ENCODE assay signal across 9 mouse cellular contexts in the genomic region with DNA sequence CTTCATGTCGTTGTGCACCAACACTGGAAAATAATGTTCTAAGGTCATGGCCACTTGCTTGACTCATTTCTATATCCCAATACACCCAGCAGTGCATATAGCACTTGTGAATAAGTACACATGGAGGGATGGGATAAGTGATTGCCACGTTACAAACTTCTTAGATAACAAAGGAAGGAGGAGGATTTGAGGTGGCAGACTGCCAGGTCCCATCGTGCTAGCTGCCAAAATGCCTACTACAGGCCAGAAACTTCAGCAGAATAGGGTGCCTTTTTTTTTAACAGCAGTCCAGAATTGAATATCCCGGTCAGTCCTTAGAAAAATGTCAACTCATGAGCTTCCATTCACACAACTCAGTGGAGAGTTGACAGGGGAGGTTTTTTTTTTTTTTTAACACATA.
DNase-seq lines count a peak whose midpoint lies in the region.
"Had no signal": no experiment of that assay in that cellular context is flagged by ENCODE, and none has a peak within 500 bp of the region (broad histone marks: within the 10 kb centered on the region; RNA-seq: fewer than 3 reads in every experiment).

No protein-coding gene starts in this region.

- DNase-seq in cerebellum, adult 18-20 months = peak; percentile 7 to 22
- DNase-seq in cerebellum, adult 11 months = no peak
- peak; percentile 24 for DNase-seq in layer of hippocampus, adult 11-12 months (ENCODE audit: low spot score)
- no peak for DNase-seq in layer of hippocampus, postnatal 25 days (ENCODE audit: extremely low spot score in 1 of 2, low spot score in 1 of 2)
- peak; percentile 70 for DNase-seq in adipocyte (ENCODE audit: low spot score)
- DNase-seq in lung, postnatal 14 days = peak; percentile 53
- no peak for DNase-seq in embryo, embryonic 11 days
- no peak for DNase-seq in gastrocnemius, postnatal 14 days
- DNase-seq: spleen, adult 18-20 months had no signal

- intact Hi-C loops in gastrocnemius, postnatal 14 days (cut with DNase I; ENCODE audit: low total_unique reads) = no loop called here

Comparison
In these comparisons a context has a peak if more than half of its experiments do, and no peak if none do; other contexts are left out.
1. DNase-seq: peak in cerebellum, adult 18-20 months (2 of 2), layer of hippocampus, adult 11-12 months (single experiment), adipocyte (single experiment) and lung, postnatal 14 days (single experiment); none in cerebellum, adult 11 months (single experiment), layer of hippocampus, postnatal 25 days (0 of 2), embryo, embryonic 11 days (single experiment) and gastrocnemius, postnatal 14 days (single experiment).